Mouse (Mus musculus) spleen, postnatal 14 days (tissue): Measurements from ENCODE around the gene Btg3.
A peak's percentile ranks its signal among the peaks of the same experiment; 100 is the strongest.

Experiments used
- DNase-seq, 2 experiments: peaks; one replicate each; pipeline ENCODE4 v3.0.0; 2021 to 2022; ENCODE audit warnings: low spot score in 2 of 2

The Btg3 gene

DNA sequence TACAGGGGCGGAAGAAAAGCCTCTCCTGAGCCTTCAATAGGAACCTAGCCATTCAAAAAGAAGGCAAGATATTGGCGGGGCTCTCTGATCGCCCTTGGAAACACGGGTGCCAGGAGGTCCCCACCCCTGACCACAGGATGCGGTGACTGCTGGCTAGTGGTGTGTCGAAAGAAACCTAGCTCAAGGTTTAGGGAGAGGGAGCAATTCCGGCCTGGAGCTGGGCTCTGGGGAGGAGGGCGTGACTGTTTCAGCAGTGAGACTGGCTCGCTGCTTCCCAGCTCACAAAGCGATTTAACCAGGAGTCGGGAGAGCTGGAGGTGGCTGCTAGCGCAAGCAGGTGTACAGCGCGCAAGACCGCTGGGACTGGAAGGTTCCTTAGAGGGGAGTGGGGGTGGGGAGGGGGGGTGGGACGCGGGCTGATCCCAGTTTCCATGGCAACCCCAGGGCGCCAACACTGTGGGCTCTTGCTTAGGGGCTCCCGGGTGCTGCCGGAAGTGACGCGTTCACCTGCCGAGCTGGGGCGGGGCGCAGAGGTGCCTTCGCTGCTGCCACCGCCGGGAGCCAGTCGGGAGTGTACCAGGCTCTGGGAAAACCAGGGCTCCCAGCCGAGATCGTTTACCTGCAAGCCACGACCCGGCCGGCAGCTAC is 75.7 kb downstream of the Btg3 start, which contains the start of gene Cxadr:
Gene Cxadr (plus strand): TSS at position 307 of the 648 bp plus-strand sequence.
- DNase-seq, result peak in 1 of 2 experiments; percentile 7

GRCm38 (mm10) chr16:78296114-78296513 is 80.9 kb downstream of the Btg3 start:
- DNase-seq, result no peak

DNA sequence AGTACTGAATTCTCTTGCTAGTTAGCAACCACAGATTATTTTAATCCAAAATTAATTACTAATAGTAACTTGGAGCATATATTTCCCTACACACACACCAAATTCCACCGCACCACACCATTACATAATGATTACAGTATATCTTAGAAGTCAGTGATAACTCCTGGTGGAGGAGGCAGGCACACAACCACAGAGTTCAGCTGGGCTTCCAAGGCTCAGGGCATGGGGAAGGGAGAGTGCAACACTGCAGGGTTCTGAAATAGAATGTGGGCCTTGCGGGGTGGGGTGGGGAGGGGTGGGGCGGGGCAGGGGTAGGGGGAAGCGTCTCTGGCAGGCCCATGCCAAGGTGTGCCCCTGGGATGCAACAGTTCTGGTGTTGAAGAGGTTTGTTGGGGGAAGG is 81.4 kb downstream of the Btg3 start:
- no peak for DNase-seq

DNA sequence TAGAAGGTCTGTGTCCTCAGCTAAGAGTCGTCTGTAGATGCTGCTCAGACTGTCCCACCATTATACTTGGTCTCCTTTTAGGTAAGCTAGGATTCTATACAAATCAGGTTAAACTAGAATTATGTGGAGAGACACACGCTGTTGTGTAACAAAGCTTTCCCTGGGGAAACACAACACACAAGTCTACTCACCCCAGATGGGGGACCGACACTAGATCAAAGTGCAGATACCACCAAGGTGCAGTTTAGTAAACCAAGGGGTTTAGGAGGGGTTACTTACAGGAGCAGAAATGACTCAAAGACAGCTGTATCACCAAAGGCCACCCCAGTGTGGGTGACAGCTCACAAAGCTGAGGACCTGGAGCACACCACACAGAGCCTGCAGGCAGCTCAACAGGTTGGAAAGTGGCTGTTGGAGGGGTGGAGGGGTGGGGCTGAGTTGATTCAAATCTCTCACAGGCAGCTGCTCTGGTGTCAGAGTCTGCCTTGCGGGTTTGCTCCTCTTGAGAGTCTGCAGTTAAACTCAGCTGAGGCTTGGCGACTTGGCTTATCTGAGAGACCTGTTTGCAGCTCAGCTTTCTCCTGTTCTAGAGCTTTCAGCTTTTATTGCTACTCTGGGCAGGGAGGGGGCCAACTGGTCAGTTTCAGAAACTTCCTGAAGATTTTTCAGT is 82.3 kb downstream of the Btg3 start:
- no peak for DNase-seq

- DNase-seq, result no peak
These were observed 82.9 kb downstream of the Btg3 start for GRCm38 (mm10) chr16:78294051-78294450.

DNA sequence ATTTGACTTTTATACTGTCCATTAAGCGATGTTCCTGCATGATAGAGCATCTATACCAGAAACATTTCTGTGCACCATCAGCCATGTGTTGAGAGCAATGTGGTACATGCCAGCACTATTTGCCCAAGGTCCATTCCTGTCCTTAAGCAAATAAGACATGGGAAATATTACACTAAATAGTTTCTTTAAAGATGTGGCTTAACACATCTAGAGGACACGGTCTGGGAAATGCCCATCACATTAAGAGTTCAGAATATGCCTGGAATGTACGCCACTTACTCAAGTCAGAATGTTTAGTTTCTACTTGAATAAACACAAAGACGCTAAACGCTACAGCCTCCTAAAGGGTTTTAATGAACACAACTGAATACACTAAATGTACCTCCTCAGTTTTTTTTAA is 93.8 kb downstream of the Btg3 start:
- DNase-seq, result no peak
